Mouse (Mus musculus): ENCODE measurements at regions not wholly inside any gene's neighbourhood (a gene's known extent, or its start where the extent isn't known, plus 50 kb on each side); places are given as distances from the start of the nearest gene placed in this dataset.

DNA sequence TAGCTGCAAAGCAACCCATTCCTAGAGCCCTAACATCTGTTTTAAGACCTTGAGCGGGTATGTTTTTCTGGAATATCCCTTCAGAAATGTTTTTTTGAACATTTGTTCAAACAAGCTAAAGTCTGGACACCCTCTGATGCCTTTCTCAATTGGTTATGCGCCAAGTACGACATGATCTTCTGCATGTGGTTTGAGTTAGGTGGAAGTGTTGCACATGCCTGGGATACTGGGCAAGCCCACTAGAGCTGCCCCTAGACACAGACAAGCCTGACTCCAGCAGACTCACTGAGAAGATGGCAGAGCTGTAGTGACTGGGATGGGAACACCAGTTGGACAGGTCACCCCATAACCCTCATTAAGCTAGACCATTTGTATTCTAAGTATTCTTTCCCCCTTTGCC, 153.2 kb upstream of the Cypt2 start:
- DNase-seq: no peak

DNA sequence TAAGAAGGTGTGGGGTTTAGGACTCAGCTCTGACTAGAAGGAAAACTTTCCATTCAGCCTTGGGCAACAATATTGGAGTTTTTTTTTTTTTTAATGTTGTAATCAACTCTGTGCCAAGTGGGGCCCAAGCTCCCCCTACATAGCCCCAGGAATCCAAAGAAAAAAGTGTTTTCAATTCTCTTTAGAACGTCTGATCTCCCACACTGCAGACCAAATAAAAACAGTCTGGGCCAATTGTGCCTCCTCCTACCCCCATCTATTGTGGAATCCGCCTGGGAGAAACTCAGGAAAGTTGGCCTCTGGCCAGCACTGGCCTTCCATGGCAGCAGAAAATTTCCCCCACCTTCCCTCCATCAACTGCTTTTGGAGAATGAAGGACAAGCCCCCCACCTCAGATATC, 133.3 kb upstream of the Cypt2 start:
- no peak for DNase-seq

DNA sequence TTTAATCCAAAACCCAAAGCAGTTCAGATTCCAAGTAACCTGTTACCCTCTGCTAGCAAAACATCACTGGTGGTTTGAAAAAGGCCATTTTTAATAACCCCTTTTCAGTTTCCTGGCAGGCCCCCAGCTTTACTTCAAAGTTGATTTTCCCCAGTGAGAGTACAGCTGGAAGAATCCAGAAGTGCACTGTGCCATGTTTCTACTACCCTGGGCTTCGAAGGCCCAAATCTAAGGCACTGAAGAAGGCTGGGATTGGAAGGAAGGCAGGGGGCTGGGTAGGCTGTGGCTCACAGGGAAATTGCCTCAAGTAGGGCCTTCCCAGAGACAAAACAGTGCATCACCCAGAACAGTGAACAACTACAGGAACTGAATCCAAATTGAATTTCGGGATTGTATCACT, 131.6 kb upstream of the Cypt2 start:
- DNase-seq: no peak

DNA sequence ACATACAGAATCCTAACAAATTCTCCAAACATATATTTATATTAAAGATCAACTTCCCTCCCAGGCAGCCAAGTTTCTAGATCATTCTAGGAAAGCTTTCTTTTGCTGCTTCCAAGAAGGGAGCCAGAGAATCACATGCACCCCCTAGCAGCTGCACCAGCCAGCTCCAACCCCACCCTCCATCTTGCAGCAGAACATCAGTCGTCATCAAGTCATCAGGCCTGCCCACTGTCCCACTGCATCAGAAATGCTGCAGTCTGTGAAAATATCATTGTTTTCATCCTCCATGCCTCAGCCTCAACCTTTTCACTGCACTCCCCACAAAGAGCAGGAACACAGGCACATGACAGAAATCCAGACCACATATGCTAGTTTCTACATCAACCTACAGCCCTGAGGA, 109.1 kb upstream of the Cypt2 start:
- DNase-seq: no peak

DNA sequence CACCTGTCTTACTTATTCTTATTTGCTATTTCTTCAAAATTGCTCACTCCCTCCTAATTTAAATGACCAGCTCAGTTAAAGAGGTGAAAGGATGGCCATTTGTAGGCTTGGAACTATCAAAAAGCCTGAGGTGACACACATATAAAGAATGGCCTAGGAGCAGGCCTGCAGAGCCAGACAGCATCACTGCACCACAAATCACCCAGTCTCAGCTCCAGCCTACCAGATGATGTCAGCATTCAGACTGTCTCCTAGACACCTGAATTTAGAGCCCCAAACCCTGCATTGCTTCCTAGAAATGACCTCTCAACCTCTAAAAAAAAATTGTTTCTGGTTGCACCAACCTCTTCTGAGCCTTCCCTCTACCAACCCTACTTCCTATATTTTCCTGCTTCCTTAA, 108.5 kb upstream of the Cypt2 start:
- no peak for DNase-seq

DNA sequence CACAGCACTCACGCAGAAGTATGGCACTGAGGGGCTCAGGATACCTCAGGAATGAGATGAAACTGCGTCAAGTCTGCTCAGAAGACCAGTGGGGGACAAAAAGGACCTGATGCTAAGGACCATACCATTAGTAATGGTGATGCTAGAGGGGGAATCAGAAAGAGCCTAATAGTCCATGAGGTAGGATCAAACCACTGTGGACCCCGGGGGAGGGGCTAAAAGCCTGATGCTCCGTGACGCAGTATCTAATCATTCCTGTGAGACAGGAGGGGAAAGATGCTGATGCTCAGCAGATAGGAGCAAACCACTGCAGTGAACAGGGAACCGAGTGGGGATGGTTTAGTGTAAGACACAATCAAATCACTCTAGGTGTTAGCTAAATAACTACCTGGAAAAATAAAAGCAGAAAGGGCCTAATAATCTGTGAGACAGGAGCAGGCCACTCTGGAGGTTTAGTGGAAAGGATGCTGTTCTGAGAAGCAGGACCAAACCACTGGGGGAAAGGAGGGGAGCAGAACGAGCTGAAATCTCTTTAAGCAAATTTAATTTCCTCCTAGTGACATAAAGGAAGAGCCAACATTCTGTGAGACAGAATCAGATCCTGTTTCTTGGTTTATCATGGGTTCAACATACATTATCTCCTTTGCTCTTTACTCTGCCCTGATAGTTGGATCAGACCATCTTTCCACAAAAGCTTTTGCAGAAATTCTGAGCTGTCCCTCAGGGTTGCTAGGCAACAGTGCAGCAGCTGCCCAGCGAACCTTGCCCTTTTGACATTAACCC, 107.7 kb upstream of the Cypt2 start:
- no peak for DNase-seq

DNA sequence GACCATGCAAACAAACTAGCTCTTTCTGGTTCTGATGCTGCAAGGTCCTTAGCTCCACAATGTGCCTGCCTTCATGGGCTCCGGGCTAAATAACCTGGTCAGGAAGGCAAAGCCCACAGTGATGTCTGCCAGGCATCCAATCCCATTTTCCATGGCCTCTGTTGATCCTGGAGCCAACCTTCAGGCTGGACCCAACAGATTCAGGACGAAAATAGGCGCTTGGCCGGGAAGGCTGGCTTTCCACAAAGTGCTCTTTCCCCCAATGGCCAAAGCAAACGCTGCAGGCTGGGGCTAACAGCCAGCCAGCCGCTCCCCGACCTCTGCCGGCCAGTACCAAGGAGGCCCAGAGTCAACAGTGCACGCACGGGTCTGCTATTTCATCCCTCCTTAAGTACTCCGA, 106.3 kb upstream of the Cypt2 start:
- DNase-seq: no peak

DNA sequence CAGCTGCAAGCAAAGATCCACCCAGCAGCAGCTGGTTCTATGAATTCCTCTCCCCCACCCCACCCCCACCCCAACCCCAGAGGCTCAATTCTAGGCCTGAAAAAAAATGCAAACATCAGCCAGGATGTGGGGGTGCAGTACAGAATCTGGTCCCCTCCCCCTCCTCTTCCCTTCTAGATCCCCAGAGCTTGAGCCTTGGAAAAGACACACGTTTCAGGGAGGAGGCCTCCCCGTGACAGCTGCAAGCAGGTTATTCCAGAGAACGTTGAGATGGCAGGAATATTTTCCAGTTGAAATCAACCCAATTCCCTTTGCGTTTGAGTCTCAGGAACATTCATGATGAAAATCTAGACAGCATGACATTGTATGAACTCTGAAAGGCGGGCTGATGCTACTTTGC, 86.2 kb upstream of the Cypt2 start:
- no peak for DNase-seq

DNA sequence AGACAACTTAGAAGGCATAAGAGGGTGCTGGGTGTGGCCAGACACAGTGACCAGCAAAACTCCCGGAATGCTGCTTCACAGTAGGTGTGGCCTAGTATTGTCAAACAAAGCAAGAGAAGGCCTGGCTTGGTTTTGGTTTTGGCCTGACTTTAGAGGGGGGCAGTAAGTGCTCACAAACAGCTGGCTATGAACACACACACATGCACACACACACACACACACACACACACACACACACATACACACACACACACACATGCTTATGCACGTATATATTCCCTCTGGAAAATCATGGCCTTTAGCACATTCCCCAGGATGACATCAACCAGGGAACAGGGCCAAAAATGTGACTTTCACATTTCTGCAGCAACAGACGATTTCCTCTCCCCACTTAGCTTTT, 78.6 kb upstream of the Cypt2 start:
- DNase-seq: peak in 1 of 2 experiments; percentile 6
